Mouse (Mus musculus): ENCODE results near the gene Gm43517.

Gene Gm43517

GRCm38 (mm10) chr12:49385631-49385990, 637 bp downstream of the Gm43517 start:
- DNase-seq (ENCODE audit: low spot score in 2 of 2) = no peak

DNA sequence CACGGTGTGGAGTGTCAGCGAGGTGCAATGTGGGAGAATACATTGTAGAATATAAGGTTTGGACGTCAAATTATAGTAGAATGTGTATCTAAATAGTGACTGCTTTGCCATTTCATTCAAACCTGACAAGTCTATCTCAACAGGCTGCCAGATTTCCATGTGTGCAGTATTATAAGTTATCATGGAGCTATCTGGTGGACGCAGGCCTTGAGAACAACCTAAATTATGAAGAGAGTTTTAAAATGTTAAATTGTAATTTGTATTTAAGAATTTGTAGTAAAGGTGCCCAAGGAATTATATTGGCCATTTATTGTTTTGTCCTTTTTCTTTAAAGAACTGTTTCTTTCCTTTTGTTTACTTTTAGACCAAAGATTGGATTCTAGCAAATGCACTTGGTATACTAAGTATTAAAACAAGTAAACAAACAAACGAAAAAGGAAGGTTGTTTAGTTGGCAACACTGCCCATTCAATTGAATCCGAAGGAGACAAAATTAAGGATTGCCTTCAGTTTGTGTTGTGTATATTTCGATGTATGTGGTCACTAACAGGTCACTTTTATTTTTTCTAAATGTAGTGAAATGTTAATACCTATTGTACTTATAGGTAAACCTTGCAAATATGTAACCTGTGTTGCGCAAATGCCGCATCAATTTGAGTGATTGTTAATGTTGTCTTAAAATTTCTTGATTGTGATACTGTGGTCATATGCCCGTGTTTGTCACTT, 1.3 kb downstream of the Gm43517 start:
- DNase-seq (ENCODE audit: low spot score in 2 of 2) = no peak

GRCm38 (mm10) chr12:49387856-49388598, 3.1 kb downstream of the Gm43517 start:
- no peak for DNase-seq (ENCODE audit: low spot score in 2 of 2)

DNA sequence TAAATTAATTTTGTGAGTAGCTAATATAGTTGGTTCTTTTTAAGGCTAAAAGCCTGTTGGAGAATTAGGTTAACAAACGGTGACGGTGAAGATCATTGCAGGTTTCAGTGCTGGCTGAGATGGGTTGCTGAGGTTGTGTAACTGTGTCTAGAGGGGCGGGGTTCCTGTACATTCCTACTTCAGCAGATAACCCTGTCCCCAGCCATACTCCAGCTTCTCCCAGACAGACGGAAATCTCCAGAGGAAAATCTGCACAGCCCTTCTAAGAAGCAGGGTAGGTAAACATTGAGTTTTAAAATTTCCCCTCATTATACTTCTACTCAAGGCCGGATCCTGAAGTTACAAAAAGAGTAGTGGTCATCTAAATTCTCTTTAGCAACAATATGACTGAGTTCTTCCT, 4.7 kb downstream of the Gm43517 start:
- DNase-seq (ENCODE audit: low spot score in 2 of 2) = no peak

- no peak for DNase-seq (ENCODE audit: low spot score in 2 of 2)
Measured at GRCm38 (mm10) chr12:49390257-49390656, 5.3 kb downstream of the Gm43517 start.

DNA sequence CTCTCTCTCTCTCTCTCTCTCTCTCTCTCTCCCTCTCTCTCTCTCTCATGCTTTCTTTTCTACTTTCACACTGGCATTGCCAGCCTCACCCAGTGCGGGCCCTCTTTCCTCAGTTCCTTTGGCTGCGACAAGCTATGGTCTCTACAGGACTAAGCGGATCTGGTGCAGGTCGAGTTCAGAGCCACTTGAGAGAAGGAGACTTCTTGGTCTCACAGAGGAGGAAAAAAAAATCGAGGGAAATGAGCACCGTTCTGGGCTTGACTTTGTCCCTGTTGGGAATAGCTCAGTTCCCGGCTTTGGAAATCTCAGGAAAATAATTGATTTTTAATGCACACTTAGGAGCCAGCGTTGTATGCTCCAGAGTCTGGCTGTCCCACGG, 5.9 kb downstream of the Gm43517 start:
- no peak for DNase-seq (ENCODE audit: low spot score in 2 of 2)

- peak in 1 of 2 experiments; percentile 72 for DNase-seq (ENCODE audit: low spot score in 2 of 2)
Measured at GRCm38 (mm10) chr12:49391305-49392040, 6.5 kb downstream of the Gm43517 start.

DNA sequence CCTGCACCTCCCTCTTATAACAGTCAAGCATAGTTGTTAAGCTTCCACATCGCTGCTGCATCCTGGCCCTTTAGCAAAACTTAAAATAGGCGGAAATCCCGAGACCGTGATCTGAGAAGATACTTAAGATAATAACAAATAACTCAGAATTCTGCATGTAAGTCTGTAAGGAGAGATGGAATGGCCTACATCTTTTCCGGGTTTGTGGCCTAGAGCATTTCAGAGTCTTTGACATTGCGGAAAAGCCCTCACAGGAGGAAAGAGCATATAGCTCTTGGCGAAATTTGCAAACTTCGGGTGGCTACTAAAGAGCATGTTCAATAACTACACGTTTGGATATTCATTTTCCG, 7.0 kb downstream of the Gm43517 start:
- DNase-seq (ENCODE audit: low spot score in 2 of 2) = no peak

DNA sequence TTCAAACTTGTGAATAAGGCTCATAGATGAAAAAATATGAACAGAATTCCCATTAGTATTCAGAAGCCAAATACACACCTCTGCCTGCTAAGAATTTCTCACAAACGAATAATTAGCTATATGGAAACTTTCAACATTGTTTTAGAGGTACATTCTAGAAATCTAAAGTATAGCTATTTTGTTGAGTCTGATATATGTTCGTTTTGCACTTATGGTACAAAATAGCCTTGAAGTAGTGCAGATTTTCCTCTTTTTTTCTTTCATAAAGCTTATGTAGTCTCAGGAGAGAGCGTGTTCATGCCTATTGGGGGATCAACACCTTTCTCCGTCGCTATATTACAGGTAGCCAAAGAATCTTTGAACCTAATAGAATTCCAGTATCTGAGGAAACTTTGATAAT, 7.9 kb downstream of the Gm43517 start:
- no peak for DNase-seq (ENCODE audit: low spot score in 2 of 2)

DNA sequence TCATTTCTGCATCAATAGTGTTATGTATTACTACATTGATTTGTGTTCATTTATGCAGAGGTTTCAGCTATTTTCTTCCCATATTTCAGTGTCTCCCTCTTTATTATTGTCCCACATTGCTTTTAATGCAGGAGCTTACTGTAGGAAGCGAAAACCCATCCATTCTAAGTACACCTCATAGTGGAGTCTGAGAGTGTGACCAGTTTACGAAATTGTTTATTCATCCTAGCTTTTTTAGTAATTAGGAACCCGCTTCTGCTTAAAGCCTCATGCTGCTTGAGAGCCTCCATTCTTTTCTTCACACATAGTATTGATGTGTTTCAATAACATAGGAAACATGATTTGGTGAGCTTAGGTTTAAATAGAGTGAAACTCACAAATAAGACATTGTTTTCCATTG, 8.7 kb downstream of the Gm43517 start:
- no peak for DNase-seq (ENCODE audit: low spot score in 2 of 2)

GRCm38 (mm10) chr12:49394181-49394580, 9.2 kb downstream of the Gm43517 start:
- DNase-seq (ENCODE audit: low spot score in 2 of 2) = no peak

- no peak for DNase-seq (ENCODE audit: low spot score in 2 of 2)
Measured at GRCm38 (mm10) chr12:49394836-49395235, 9.9 kb downstream of the Gm43517 start.

GRCm38 (mm10) chr12:49395969-49396368, 11.0 kb downstream of the Gm43517 start:
- DNase-seq (ENCODE audit: low spot score in 2 of 2) = no peak

DNA sequence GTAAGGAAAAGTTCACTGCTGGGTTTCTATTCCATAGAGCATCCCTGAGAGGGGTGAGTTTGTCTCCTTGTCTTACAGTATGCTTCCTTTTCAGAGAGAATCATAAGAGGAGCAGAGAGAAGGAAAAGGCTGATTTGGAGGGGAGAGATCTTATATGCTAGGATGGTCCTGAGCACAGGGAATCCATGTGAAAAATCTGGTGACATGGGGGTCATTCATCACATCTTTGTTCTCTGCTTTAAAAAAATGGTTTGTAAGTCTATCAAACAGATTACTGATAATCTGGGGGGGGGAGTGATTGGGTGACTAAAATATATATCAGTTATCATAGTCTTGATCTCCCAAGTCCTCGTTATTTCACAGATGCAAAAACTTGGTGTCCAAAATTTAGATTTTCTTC, 11.8 kb downstream of the Gm43517 start:
- DNase-seq (ENCODE audit: low spot score in 2 of 2) = no peak

DNA sequence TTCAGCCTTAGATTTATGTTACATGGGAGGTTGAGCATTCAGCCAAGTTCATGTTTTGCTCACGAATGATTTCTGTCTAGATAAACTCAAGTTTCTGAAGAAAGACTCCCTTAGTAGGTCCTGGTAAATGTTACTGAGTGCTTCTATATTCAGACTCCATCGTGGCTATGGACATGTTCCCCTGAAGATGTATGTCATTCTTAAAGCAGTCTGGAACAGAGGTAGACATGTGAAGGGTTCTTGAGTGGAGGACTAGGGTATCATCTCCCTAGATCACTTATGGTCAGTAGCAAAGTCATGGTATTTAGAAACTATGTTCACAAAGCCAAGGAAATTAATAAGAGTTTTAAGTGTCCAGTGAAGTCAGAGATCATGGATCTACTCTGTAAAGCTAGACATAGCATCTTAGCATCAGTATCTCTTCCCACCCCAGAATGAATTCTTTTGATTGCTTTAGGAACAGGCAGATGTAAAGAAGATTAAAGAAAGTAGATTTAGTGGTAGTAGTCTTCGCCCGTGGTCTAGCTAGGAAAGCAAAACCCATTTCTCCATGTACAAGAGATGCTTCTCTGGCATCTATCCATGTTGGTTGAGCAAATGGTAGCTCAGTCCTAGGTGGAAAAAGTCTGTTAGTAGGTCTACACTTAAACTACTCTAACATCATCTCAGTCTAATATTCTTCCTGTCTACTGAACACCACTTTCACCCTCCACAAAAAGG, 12.6 kb downstream of the Gm43517 start:
- DNase-seq (ENCODE audit: low spot score in 2 of 2) = no peak

GRCm38 (mm10) chr12:49398163-49398540, 13.2 kb downstream of the Gm43517 start:
- no peak for DNase-seq (ENCODE audit: low spot score in 2 of 2)

DNA sequence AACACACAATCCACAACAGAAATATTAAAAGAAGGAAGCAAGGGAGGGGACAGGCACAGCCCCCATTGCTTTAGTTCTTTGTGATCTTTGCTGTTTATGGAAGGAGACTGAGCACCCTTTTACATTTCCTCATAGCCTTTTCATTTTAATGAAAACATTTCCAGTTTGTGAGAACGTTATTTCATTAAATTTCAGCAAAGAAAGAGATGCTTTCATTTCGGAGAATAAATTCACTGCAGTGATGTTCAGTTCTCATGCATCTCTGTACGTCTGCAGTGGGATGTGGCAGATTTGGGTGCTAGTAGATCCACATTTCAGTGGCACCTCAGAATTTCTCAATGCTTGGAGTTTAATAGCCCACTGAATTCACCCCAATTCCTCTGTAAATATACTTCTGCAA, 13.7 kb downstream of the Gm43517 start:
- no peak for DNase-seq (ENCODE audit: low spot score in 2 of 2)

DNA sequence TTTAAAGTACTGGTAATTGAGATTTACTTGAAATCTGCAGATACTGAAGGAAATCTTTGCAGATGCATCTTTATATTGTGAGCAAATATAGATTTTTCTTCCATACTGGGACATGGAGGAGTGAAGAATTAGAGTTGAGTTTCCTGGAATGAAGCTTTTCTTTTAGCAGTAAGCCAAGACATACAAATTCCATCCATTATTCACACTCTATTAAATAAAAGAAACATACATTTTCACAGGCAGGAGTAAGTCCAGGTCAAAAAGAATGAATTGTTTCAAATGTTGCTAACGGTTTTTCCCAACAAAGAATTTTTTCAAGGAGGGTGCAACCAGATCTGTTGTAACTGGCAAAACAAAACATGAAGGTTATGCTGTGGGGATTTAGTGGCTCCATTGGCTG, 14.6 kb downstream of the Gm43517 start:
- DNase-seq (ENCODE audit: low spot score in 2 of 2) = no peak

DNA sequence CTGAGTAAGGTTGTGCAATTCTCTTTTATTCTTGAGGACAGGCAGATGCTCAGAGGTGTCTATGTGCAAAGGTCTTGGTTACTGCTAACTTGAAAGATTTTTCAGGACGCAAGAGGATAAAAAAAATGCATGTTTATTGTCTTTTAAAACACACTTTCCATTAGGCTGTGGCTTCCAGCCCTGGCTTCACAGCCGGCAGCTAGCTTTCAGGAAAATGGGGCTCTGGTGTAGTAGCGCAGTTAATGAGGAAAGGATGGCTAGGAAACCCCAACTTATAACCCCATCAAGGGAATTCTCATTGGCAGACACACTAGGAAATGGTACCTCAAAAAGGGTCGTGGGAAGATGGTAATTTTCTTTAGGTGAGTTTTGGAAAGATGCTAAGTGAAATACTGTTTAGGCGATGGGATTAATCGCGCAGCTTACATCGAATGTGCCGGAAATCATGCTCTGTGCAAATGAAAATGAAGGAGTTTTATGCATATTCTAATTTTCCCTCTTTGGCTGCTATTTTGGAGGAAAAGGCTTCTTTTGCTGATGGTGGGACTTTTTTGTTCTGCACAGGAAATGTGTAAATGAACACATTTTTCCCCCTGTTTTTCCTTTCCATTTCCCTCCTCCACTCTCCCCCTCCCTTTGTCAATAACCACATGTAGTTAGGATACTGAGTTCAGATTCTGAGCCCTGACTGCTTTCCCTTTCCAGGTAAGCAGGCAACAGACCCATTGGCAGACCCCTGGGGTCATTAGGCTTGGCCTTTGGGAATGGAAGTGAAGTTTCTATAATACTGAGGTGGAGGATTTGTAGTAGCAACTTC, 15.3 kb downstream of the Gm43517 start:
- no peak for DNase-seq (ENCODE audit: low spot score in 2 of 2)

DNA sequence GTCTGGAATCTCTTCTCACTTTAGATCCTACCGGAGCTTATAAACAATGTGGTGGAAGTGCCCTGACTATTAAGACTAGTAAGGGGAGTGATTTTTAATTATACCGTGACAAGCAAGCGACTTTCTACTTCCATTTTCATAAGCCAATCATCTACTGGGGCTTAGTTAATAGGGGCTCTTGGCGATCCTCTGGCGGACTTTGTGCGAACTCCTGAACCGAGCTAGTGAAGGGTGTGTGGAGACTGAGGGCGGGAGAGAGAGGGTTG, 15.8 kb downstream of the Gm43517 start:
- DNase-seq (ENCODE audit: low spot score in 2 of 2) = no peak

- no peak for DNase-seq (ENCODE audit: low spot score in 2 of 2)
Measured at GRCm38 (mm10) chr12:49401119-49401795, 16.3 kb downstream of the Gm43517 start.
